Mouse (Mus musculus) forebrain, embryonic 15.5 days (tissue): ENCODE results near the gene Fhad1. TPM values are rescaled to one million over a fixed set of nuclear protein-coding genes. Genes with fewer than 3 reads are reported as not detected.
"Not testable (repeated sequence)": the region's sequence is repeated elsewhere in the genome, so short reads cannot be mapped to it uniquely, and the experiment has no call there.

Experiments used
- ATAC-seq: fragments of 200-750 bp; cut with Nextera tagmentation; replicated peaks from 2 replicates; pipeline ENCODE4 v1.8.0; 2017; ENCODE audit warnings: mild to moderate bottlenecking, moderate TSS enrichment, moderate library complexity
- H3K27ac ChIP-seq: fragments of 300-500 bp; sonication (generic); replicated peaks from 2 replicates; pipeline ENCODE4 v1.5.1; 2015; ENCODE audit warnings: mild to moderate bottlenecking, inconsistent platforms
- H3K27me3 ChIP-seq: fragments of 300-500 bp; sonication (generic); 2 replicates; pipeline ENCODE4 v1.6.1; 2015; ENCODE audit warnings: inconsistent platforms
- H3K36me3 ChIP-seq: fragments of 300-500 bp; sonication (generic); 2 replicates; pipeline ENCODE4 v1.6.1; 2015; ENCODE audit warnings: mild to moderate bottlenecking, inconsistent platforms
- H3K4me1 ChIP-seq: fragments of 300-500 bp; sonication (generic); 2 replicates; pipeline ENCODE4 v1.6.1; 2015; ENCODE audit warnings: inconsistent platforms
- H3K4me2 ChIP-seq: fragments of 300-500 bp; sonication (generic); replicated peaks from 2 replicates; pipeline ENCODE4 v1.6.1; 2015; ENCODE audit warnings: mild to moderate bottlenecking, inconsistent platforms
- H3K4me3 ChIP-seq: fragments of 300-500 bp; sonication (generic); 2 replicates; pipeline ENCODE4 v1.5.1; 2015; ENCODE audit warnings: mild to moderate bottlenecking, inconsistent platforms
- H3K9ac ChIP-seq: fragments of 300-500 bp; sonication (generic); replicated peaks from 2 replicates; pipeline ENCODE4 v1.6.1; 2015; ENCODE audit warnings: mild to moderate bottlenecking, inconsistent platforms
- H3K9me3 ChIP-seq: fragments of 300-500 bp; sonication (generic); 2 replicates; pipeline ENCODE4 v1.6.1; 2016; ENCODE audit warnings: inconsistent platforms
- WGBS: fragments of 180-500 bp; shearing (Covaris S2); methylation state at CpG from one replicate; pipeline ENCODE4 v1.1.7; 2015; ENCODE audit warnings: mixed read lengths; 5-methylcytosine and 5-hydroxymethylcytosine counted together
- polyA plus RNA-seq: library from polyadenylated mRNA; unstranded; fragments of >200 nt; fragmentation: Nextera tagmentation; extraction: Ambion mirVana; gene quantifications from 2 replicates; pipeline ENCODE4 v1.2.1, GENCODE M21; 2015

Gene Fhad1
- polyA plus RNA-seq, 1 experiment from 2014 or later = 3.7 TPM

DNA sequence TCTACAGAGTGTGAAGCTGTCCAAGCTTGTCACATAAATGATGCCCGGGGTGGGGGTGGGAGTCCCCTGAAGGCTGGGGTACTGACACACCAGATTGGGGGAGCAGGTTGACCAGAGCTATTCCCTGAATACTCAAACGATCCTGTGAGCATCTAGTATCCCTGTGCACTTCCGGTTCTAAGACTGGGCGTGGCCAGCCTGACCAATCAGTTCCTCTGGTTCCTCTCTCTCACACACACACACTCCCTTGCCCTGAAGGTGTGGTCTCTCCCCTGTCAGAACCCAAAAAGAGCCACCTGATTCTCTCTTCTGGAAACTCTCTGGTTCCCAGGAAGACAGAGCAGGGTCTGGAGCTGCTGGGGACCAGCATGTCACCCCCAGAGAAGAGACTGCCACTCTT, 38.4 kb upstream of the Fhad1 start:
- ATAC-seq = no peak
- no peak overlapping the region for H3K4me2 ChIP-seq
- no peaks in the 10 kb centered on the region for H3K36me3 ChIP-seq
- no peaks in the 10 kb centered on the region for H3K9me3 ChIP-seq
- H3K4me3 ChIP-seq = no peak overlapping the region
- 80% methylated on average over 4 of the region's 4 CpGs for WGBS
- no peaks in the 10 kb centered on the region for H3K27me3 ChIP-seq
- H3K4me1 ChIP-seq = 0 out of 2 replicates have a peak, but pooled peaks cover 4% of the 10 kb centered on the region
- H3K27ac ChIP-seq = no peak overlapping the region
- H3K9ac ChIP-seq = no peak overlapping the region

DNA sequence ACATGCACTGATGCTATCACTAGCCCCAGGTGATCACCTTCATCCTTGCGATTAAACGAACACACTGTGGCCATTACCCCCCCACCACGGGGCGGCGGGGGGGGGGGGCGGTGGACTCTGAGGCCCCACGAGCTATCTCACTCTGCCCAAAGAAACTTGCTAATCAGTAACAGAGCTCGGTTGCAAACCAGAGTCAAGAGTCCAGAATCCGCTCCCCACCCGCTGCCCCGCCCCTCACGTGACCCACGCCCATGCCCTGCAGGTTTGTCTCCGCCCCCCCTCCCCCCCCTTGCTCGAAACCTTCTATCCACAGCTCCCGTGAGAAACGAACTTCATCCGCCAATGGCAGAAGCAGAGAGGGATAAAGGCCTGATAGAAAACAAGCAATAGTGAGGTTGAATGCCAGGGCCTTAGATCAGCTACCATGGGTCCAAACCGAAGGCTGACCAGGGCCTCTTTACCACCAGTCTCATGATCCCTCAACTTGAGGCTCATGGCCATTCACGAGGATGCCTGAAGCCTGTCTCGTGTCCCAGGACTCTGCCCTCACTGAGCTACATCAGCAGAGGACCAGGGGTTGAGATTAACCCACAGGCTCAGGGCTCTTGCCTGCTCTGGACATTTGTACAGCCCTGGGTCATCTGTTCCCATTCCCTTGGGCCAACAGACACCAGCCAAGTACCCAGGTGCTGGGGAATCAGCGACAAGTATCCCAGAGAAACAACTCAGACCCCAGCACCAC, 37.7 kb upstream of the Fhad1 start:
- Histone ChIP-seq H3K4me1 (0 out of 2 replicates have a peak, but pooled peaks cover 2% of the 10 kb centered on the region), H3K27ac (no peak overlapping the region), H3K4me3 (no peak overlapping the region), H3K9me3 (no peaks in the 10 kb centered on the region), H3K4me2 (no peak overlapping the region), H3K36me3 (no peaks in the 10 kb centered on the region), H3K27me3 (no peaks in the 10 kb centered on the region), H3K9ac (no peak overlapping the region)
- no peak for ATAC-seq
- WGBS = 59% methylated on average over 22 of the region's 22 CpGs

DNA sequence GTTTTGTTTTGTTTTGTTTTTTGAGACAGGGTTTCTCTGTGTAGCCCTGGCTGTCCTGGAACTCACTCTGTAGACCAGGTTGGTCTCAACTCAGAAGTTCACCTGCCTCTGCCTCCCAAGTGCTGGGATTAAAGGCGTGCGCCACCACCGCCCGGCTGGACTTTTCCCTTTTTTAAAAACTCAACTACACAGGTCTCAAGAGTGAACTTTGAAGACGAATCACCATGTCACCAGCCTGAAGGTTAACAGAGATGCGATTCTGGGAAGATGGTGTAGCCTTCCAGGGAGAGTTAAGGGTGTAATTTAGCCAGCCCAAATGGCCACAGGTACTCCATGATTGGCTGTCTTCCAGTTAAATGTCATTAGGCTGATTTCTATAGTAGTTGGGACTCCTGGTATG, 37.0 kb upstream of the Fhad1 start:
- not testable (repeated sequence) for H3K4me1 ChIP-seq, H3K9me3 ChIP-seq, ATAC-seq, H3K27me3 ChIP-seq, H3K4me2 ChIP-seq, H3K27ac ChIP-seq, H3K4me3 ChIP-seq, H3K9ac ChIP-seq, H3K36me3 ChIP-seq
- 96% methylated on average over 6 of the region's 6 CpGs for WGBS

DNA sequence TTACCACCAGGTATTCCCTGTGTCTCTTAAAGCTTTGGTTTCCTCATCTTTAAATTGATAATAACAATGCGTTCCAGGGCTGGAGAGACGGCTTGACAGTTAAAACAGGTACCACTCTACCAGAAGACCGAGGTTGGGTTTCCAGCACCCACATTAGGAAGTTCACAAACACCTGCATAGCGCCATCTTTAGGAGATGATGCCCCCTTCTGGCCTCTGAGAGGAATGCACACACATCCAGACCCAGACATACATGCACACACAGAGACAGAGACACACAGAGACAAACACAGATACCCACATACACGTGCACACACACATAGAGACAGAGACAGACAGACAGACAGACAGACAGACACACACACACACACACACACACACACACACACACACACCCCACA, 35.1 kb upstream of the Fhad1 start:
- Histone ChIP-seq H3K4me1 (no peaks in the 10 kb centered on the region), H3K4me3 (no peak overlapping the region), H3K27me3 (no peaks in the 10 kb centered on the region), H3K9me3 (no peaks in the 10 kb centered on the region), H3K27ac (no peak overlapping the region), H3K9ac (no peak overlapping the region), H3K36me3 (no peaks in the 10 kb centered on the region), H3K4me2 (no peak overlapping the region)
- ATAC-seq = no peak
- WGBS = 91% methylated on average over 5 of the region's 5 CpGs

DNA sequence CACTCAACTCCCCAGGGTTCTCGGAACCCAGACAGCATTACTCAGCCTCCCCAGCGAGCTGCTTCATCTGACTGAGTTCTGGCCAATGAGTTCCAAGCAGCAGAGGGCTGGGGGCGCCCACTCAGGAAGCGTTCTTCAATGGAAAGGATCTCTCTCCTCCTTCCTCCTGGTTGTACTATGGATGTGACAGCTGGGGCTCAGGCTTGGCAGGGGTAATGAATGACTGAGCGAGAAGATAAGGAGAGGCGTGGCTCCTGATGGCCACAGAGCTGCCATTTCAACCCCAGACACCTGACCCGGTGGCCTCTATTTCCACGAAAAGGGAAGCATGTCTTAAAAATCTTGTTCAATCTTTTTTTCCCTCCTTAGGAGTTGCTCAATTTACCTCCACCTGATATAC, 33.5 kb upstream of the Fhad1 start:
- H3K4me2 ChIP-seq = no peak overlapping the region
- WGBS = 79% methylated on average over 8 of the region's 8 CpGs

DNA sequence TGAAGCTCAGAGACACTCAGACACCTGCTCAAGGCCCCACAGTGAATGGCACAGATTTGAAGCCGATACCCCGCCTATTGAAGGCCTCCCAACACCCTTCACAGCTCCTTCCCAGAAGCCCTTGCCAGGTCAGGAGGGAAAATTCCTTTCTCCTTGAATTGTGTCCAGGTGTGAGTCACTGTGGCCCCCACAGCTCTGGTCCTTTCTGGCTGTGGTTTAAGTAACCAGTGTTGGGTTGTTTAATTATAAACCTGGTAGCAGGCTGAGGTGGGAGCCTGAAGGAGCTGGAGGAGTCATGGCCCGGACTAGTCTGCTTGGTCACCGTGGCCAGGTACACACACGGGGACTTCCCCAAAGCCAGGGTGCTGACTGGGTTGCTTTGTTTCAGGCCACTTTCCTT, 32.1 kb upstream of the Fhad1 start:
- no peak overlapping the region for H3K27ac ChIP-seq
- no peak for ATAC-seq
- no peak overlapping the region for H3K4me2 ChIP-seq
- 91% methylated on average over 5 of the region's 5 CpGs for WGBS
- H3K4me1 ChIP-seq = no peaks in the 10 kb centered on the region
- no peaks in the 10 kb centered on the region for H3K9me3 ChIP-seq
- no peak overlapping the region for H3K9ac ChIP-seq
- H3K4me3 ChIP-seq = no peak overlapping the region
- no peaks in the 10 kb centered on the region for H3K27me3 ChIP-seq
- no peaks in the 10 kb centered on the region for H3K36me3 ChIP-seq

More for the DNA sequence above, 33.5 kb upstream of the Fhad1 start:
- no peaks in the 10 kb centered on the region for H3K9me3 ChIP-seq
- ATAC-seq = no peak
- H3K27ac ChIP-seq = no peak overlapping the region
- no peaks in the 10 kb centered on the region for H3K27me3 ChIP-seq
- no peak overlapping the region for H3K9ac ChIP-seq
- H3K4me1 ChIP-seq = no peaks in the 10 kb centered on the region
- no peak overlapping the region for H3K4me3 ChIP-seq
- H3K36me3 ChIP-seq = no peaks in the 10 kb centered on the region

DNA sequence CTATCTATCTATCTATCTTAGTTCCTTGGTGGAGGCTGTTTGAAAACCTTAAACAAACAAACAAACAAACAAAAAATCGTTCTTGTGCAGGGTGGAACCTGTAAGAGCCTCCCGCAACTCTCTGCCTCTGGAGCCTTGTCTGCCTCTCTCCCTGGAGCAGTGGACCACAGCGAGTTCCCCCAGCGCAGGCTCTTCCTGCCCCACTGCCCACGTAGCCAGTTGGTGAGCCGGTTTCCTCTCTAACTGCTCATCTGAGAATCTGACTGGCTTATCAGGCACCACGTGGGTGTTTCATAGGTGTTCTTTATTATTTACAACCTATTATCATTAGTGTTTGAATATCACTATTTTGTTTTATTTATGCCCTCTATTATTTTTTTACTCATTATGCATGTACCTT, 31.6 kb upstream of the Fhad1 start:
- Histone ChIP-seq H3K4me1 (no peaks in the 10 kb centered on the region), H3K36me3 (no peaks in the 10 kb centered on the region), H3K9ac (no peak overlapping the region), H3K4me2 (no peak overlapping the region), H3K27me3 (no peaks in the 10 kb centered on the region), H3K4me3 (no peak overlapping the region), H3K27ac (no peak overlapping the region), H3K9me3 (no peaks in the 10 kb centered on the region)
- WGBS = 85% methylated on average over 7 of the region's 7 CpGs
- ATAC-seq = no peak

DNA sequence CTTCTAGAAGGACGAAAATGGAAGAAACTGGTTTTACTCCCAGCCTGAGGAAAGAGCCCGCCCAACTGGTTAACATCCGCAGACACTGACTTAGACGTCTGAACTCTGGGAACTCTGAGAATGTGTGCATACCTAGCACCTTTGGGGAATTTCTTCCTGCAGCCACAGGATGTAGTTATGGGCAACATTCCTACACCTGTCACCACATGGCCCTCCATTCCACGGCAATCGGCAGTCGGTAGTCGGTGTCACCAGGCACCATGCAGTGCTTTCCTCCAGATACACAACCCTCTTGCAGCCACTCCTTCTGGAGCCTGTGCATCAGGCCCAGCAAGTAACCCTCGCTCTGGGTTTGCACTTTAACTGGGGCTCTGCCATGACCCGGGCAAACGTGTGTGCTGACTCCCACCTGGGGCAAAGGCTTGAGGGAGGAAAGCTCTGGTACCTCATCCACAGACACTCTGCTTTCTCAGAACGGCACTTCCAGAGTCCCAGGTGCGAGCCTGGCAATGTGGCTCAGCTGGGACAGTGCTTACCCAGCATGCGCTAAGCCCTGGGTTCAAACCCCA, 30.8 kb upstream of the Fhad1 start:
- Histone ChIP-seq H3K36me3 (no peaks in the 10 kb centered on the region), H3K9ac (no peak overlapping the region), H3K9me3 (no peaks in the 10 kb centered on the region), H3K4me1 (no peaks in the 10 kb centered on the region), H3K4me3 (no peak overlapping the region), H3K27me3 (no peaks in the 10 kb centered on the region), H3K4me2 (no peak overlapping the region), H3K27ac (no peak overlapping the region)
- WGBS = 85% methylated on average over 14 of the region's 14 CpGs
- no peak for ATAC-seq

DNA sequence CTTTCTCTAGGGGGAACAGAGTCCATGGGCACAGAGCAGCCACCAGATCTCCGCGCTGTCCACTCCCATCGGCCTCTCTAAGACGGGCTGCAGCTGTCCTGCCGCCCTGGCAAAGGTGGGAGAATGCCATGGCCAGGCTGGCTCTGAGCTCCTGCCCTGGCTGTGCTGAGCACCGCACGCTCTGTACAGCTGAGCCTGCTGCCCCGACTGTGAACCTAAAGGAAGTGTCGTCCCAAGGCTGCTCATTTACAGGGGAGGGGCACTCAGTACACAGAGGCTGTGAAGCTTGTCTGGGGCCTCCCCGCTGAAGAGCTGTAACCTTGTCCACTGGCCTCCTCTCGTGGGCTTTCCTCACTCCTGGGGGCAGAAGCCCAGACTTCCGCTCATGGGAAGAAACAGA, 29.6 kb upstream of the Fhad1 start:
- Histone ChIP-seq H3K9me3 (no peaks in the 10 kb centered on the region), H3K4me1 (no peaks in the 10 kb centered on the region), H3K4me2 (no peak overlapping the region), H3K36me3 (no peaks in the 10 kb centered on the region), H3K27ac (no peak overlapping the region), H3K9ac (no peak overlapping the region), H3K4me3 (no peak overlapping the region), H3K27me3 (no peaks in the 10 kb centered on the region)
- ATAC-seq = no peak
- WGBS = 75% methylated on average over 12 of the region's 12 CpGs

DNA sequence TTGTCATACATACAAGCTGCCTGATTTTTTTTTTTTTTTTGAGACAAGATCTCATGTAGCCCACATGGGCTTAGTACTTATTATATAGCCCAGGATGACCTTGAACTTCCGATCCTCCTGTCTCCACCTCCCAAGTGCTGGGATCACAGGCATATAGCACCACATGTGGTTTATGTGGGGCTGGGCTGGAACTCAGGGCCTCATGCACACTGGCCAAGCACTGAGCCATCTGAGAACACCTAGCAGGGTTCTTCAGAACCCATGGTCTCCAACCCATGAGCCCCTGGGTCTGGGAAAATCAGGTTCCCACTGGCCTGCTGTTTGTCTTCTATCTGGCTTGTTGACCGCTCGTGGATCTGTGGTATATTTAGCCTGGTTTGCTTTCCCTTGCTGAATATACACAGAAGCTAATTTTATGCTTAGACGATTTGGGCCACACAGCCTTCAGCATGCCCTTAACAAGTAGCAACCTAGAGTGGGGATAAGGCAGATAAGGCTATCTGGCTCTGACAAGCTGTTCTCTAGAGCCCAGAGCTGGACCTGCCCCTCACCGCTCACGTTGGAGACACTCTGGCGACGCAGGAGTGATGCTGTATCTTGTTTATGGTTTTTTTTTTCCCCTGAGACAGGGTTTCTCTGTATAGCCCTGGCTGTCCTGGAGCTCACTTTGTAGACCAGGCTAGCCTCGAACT, 24.9 kb upstream of the Fhad1 start:
- Histone ChIP-seq H3K9ac (no peak overlapping the region), H3K27ac (no peak overlapping the region), H3K27me3 (no peaks in the 10 kb centered on the region), H3K4me1 (no peaks in the 10 kb centered on the region), H3K4me3 (no peak overlapping the region), H3K4me2 (no peak overlapping the region), H3K36me3 (no peaks in the 10 kb centered on the region), H3K9me3 (no peaks in the 10 kb centered on the region)
- 93% methylated on average over 9 of the region's 9 CpGs for WGBS
- no peak for ATAC-seq

DNA sequence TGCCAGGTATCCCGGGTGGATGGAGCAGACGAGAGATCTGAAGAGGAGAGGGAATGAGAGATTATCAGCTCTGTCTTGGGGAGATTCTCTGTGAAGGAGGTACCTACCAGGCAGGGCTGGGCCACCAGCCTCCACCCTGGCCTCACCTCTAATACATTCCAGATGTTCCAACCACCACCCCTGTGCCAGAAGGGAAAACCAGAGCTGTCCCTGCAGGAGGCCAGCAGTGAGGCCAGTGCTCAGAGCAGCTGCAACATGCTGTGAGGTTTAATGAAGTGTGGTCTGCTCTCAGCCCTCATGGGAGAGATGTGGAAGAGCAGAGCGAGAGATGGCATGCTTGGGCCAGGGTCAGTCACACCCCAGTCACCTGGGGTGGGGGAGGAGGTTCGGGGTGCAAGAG, 23.0 kb upstream of the Fhad1 start:
- no peak overlapping the region for H3K4me3 ChIP-seq
- WGBS = 68% methylated on average over 4 of the region's 4 CpGs
- H3K4me2 ChIP-seq = no peak overlapping the region
- H3K4me1 ChIP-seq = no peaks in the 10 kb centered on the region
- H3K36me3 ChIP-seq = no peaks in the 10 kb centered on the region
- no peak for ATAC-seq
- no peak overlapping the region for H3K9ac ChIP-seq
- no peak overlapping the region for H3K27ac ChIP-seq
- no peaks in the 10 kb centered on the region for H3K9me3 ChIP-seq
- no peaks in the 10 kb centered on the region for H3K27me3 ChIP-seq

DNA sequence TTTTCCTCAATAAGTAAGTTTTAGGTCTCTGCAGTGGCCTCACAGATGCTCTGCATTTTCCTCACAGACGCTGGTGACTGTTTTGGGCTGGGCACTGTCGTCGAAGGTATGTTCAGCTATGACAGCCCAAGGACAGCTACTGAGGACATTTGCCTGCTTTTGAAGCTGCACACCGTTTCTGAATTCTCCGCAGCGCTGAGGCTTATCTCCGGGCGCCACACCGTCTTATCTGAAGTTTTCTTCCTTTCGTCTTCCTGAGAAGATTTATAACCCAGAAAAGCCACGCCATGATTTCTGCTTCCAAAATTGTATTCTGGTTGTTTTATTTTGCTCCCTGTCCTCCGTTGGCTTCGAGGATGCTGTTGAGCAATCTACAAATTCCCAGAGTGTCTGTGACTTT, 13.7 kb upstream of the Fhad1 start:
- no peak overlapping the region for H3K4me3 ChIP-seq
- H3K4me2 ChIP-seq = no peak overlapping the region
- no peaks in the 10 kb centered on the region for H3K36me3 ChIP-seq
- H3K27ac ChIP-seq = no peak overlapping the region
- WGBS = 94% methylated on average over 13 of the region's 13 CpGs
- ATAC-seq = no peak
- no peaks in the 10 kb centered on the region for H3K27me3 ChIP-seq
- H3K9ac ChIP-seq = no peak overlapping the region
- no peaks in the 10 kb centered on the region for H3K9me3 ChIP-seq
- no peaks in the 10 kb centered on the region for H3K4me1 ChIP-seq
